Mouse (Mus musculus) forebrain, embryonic 16.5 days (tissue): ENCODE measurements around the gene Tnfrsf8. TPM values are rescaled to one million over a fixed set of nuclear protein-coding genes. Genes with fewer than 3 reads are reported as not detected.
A peak's percentile ranks its signal among the peaks of the same experiment; 100 is the strongest.

Experiments
- ATAC-seq: fragments of 200-750 bp; cut with Nextera tagmentation; 2 replicates; pipeline ENCODE4 v1.8.0; 2017; ENCODE audit warnings: mild to moderate bottlenecking, moderate library complexity
- H3K27ac ChIP-seq: fragments of 300-500 bp; sonication (generic); 2 replicates; pipeline ENCODE4 v1.5.1; 2014; ENCODE audit warnings: low read length, control low read depth
- H3K27me3 ChIP-seq: fragments of 300-500 bp; sonication (generic); replicated peaks from 2 replicates; pipeline ENCODE4 v1.6.1; 2014; ENCODE audit warnings: low read length; ENCODE audit not compliant: control insufficient read depth, insufficient read depth
- H3K36me3 ChIP-seq: fragments of 300-500 bp; sonication (generic); 2 replicates; pipeline ENCODE4 v1.6.1; 2014; ENCODE audit not compliant: control insufficient read depth, insufficient read depth
- H3K4me1 ChIP-seq: fragments of 300-500 bp; sonication (generic); replicated peaks from 2 replicates; pipeline ENCODE4 v1.6.1; 2014; ENCODE audit warnings: low read length; ENCODE audit not compliant: control insufficient read depth, insufficient read depth
- H3K4me2 ChIP-seq: fragments of 300-500 bp; sonication (generic); 2 replicates; pipeline ENCODE4 v1.6.1; 2014; ENCODE audit warnings: mild to moderate bottlenecking, low read length, control low read depth
- H3K4me3 ChIP-seq: fragments of 300-500 bp; sonication (generic); replicated peaks from 2 replicates; pipeline ENCODE4 v1.5.1; 2014; ENCODE audit warnings: mild to moderate bottlenecking, low read length, control low read depth
- H3K9ac ChIP-seq: fragments of 300-500 bp; sonication (generic); replicated peaks from 2 replicates; pipeline ENCODE4 v1.6.1; 2014; ENCODE audit warnings: low read depth, low read length, control low read depth
- H3K9me3 ChIP-seq: fragments of 300-500 bp; sonication (generic); 2 replicates; pipeline ENCODE4 v1.6.1; 2016; ENCODE audit warnings: low read length; ENCODE audit not compliant: control insufficient read depth
- WGBS: fragments of 180-500 bp; shearing (Covaris S2); extraction: QIAGEN DNeasy Blood & Tissue Kit; methylation state at CpG from one replicate; pipeline ENCODE4 v1.1.7; 2014; 5-methylcytosine and 5-hydroxymethylcytosine counted together
- polyA plus RNA-seq: library from polyadenylated mRNA; unstranded; fragments of >200 nt; fragmentation: Nextera tagmentation; extraction: Ambion mirVana; gene quantifications from 2 replicates; pipeline ENCODE4 v1.2.1, GENCODE M21; 2015

Gene Tnfrsf8
- polyA plus RNA-seq, 1 experiment from 2014 or later, result 0.81 TPM

- Histone ChIP-seq H3K4me2 (no peak overlapping the region), H3K9me3 (no peaks in the 10 kb centered on the region), H3K9ac (no peak overlapping the region), H3K4me3 (no peak overlapping the region), H3K27ac (no peak overlapping the region), H3K36me3 (no peaks in the 10 kb centered on the region), H3K4me1 (peaks cover 5% of the 10 kb centered on the region; the same call in 1 of the 2 replicates), H3K27me3 (peaks cover 12% of the 10 kb centered on the region; the same call in 1 of the 2 replicates)
- 80% methylated on average over 2 of the region's 2 CpGs for WGBS
- ATAC-seq, result no peak
Observed at GRCm38 (mm10) chr4:145247556-145247955, 67.4 kb downstream of the Tnfrsf8 start.

DNA sequence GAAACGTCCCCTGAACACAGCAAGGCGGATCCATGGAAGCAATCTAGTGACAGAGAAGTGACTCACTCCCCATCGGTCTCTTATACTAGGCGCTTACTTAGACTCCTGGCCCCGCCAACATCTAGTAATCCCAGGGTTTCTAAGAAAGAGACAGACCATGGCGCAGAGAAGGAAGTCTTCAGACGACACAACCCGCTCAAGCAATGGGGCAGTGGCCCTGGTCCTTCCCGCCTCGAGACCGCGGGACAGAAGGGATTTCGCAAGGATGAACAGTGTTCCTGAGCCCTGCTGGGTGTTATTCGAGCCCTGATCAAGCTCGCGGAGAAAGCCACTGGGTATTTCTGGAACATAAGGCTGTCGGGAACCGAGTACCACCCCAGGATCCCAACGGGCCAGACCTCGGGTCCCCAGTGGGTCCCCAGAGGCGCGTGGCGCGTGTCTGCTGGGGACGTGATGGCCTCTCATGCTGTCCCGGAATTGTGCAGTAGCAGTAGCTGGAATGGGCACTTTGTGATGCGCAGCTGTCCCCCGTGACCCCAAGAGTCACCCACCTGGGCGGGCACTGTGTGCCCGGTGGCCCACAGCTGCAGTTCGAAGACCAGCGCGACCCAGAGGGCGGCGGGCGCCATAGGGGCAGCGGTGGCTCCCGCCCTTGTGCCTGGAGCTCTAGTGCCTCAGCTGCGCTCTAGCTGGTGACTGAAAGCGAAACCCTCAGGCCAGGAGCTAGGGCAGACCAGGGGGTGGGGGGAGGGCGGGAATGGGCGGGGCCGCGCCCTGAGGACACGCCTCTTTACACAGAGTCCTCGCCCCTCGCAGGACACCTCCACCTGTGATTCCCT, 68.6 kb downstream of the Tnfrsf8 start, which contains the start of gene Tnfrsf1b:
Gene Tnfrsf1b (minus strand): TSS at position 698 of the 839 bp plus-strand sequence.
- H3K4me1 ChIP-seq, result peaks cover 5% of the 10 kb centered on the region; the same call in 1 of the 2 replicates
- no peak within 1 kb of the TSS for H3K27ac ChIP-seq
- H3K9ac ChIP-seq, result peak within 1 kb of the TSS; percentile 31
- H3K4me2 ChIP-seq, result peak within 1 kb of the TSS; percentile 54
- peaks cover 12% of the 10 kb centered on the region; the same call in 1 of the 2 replicates for H3K27me3 ChIP-seq
- WGBS, result under 1% methylated on average over 47 of the region's 47 CpGs
- H3K9me3 ChIP-seq, result no peaks in the 10 kb centered on the region
- ATAC-seq, result peak; percentile 61
- H3K36me3 ChIP-seq, result no peaks in the 10 kb centered on the region
- peak within 1 kb of the TSS; percentile 38 for H3K4me3 ChIP-seq

DNA sequence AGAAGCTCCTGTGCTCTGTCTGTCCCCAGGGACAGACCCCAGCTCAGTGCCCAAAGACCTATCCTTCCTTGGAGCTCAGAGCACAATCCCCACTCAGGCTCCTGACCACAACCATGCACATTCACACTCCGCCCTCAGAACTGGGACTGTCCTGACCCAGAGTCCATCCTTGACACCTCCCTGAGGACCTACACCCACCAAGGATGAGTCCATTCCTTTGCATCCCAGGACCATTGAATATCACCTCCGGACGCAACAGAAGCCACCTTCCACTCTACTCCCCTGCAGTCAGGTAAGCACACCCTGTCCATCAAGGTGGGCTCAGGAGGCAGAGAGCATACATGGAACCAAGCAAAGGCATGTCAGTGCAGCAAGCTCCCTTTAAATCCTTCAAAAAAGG, 69.4 kb downstream of the Tnfrsf8 start:
- H3K9ac ChIP-seq, result no peak overlapping the region
- WGBS, result 93% methylated on average over 3 of the region's 3 CpGs
- H3K4me1 ChIP-seq, result peaks cover 5% of the 10 kb centered on the region; the same call in 1 of the 2 replicates
- no peak overlapping the region for H3K4me2 ChIP-seq
- no peaks in the 10 kb centered on the region for H3K9me3 ChIP-seq
- no peak overlapping the region for H3K4me3 ChIP-seq
- no peaks in the 10 kb centered on the region for H3K36me3 ChIP-seq
- H3K27ac ChIP-seq, result no peak overlapping the region
- H3K27me3 ChIP-seq, result peaks cover 12% of the 10 kb centered on the region; the same call in 1 of the 2 replicates
- no peak for ATAC-seq

DNA sequence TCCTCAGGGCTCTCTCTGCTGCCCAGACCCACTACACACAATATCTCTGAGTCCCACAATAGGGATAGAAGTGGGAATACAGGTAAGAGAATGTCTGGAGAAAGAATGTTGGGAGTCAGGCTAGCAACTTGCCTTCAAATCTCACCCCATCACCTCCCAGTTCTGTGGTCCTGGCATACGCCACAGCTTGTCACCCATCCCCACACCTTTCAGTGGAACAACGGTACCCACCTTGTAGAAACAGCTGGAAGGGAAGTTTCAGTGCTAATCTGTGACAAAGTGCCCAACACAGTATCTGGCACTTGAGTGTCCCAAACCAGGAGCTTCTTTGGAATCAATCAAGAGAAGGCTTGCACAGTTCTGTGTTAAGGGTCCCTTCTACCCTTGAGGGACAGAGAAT, 70.3 kb downstream of the Tnfrsf8 start:
- no peak overlapping the region for H3K27ac ChIP-seq
- H3K4me2 ChIP-seq, result no peak overlapping the region
- no peak overlapping the region for H3K9ac ChIP-seq
- no peaks in the 10 kb centered on the region for H3K9me3 ChIP-seq
- no peak for ATAC-seq
- H3K4me3 ChIP-seq, result no peak overlapping the region
- peaks cover 5% of the 10 kb centered on the region; the same call in 1 of the 2 replicates for H3K4me1 ChIP-seq
- no peaks in the 10 kb centered on the region for H3K36me3 ChIP-seq
- H3K27me3 ChIP-seq, result peaks cover 12% of the 10 kb centered on the region; the same call in 1 of the 2 replicates
- WGBS, result 95% methylated on average over 2 of the region's 2 CpGs

- Histone ChIP-seq H3K9me3 (no peaks in the 10 kb centered on the region), H3K4me2 (no peak overlapping the region), H3K9ac (no peak overlapping the region), H3K4me1 (peaks cover 5% of the 10 kb centered on the region; the same call in 1 of the 2 replicates), H3K36me3 (no peaks in the 10 kb centered on the region), H3K27me3 (peaks cover 12% of the 10 kb centered on the region; the same call in 1 of the 2 replicates), H3K27ac (no peak overlapping the region), H3K4me3 (no peak overlapping the region)
- WGBS, result 70% methylated on average over 1 of the region's 1 CpGs
- ATAC-seq, result no peak
Observed at GRCm38 (mm10) chr4:145242719-145243350, 72.1 kb downstream of the Tnfrsf8 start.

DNA sequence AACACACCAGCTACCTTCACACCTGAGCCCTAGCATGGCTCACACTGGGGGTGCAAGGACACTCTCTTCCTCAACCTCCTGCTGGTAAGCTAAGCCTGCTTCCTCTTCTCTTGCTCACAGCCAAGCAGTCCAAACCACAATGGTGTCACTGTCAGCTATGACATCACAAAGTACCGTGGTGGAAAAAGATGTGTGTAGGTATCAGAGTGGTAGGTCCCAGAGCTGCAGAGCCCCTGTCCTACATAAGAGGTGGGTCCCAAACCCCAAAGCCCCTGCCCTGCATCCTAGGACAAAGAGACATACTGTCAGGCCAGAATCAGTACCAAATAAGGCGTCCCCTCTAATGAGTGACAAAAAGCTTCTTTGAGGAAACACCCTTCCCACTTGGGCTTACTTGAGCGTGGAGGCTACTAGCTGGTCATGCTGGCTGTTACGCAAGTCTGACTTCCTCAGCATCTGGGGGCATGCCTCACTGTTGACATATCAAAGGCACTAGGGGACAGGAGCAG, 74.2 kb downstream of the Tnfrsf8 start:
- no peak overlapping the region for H3K9ac ChIP-seq
- no peaks in the 10 kb centered on the region for H3K36me3 ChIP-seq
- no peak overlapping the region for H3K27ac ChIP-seq
- ATAC-seq, result no peak
- no peak overlapping the region for H3K4me2 ChIP-seq
- WGBS, result 85% methylated on average over 4 of the region's 4 CpGs
- H3K4me1 ChIP-seq, result no peaks in the 10 kb centered on the region
- no peaks in the 10 kb centered on the region for H3K9me3 ChIP-seq
- H3K4me3 ChIP-seq, result no peak overlapping the region
- H3K27me3 ChIP-seq, result peaks cover 4% of the 10 kb centered on the region; the same call in 1 of the 2 replicates

- no peaks in the 10 kb centered on the region for H3K27me3 ChIP-seq
- no peak overlapping the region for H3K4me2 ChIP-seq
- no peaks in the 10 kb centered on the region for H3K36me3 ChIP-seq
- 41% methylated on average over 4 of the region's 4 CpGs for WGBS
- no peak overlapping the region for H3K27ac ChIP-seq
- H3K4me1 ChIP-seq, result no peaks in the 10 kb centered on the region
- no peak for ATAC-seq
- no peak overlapping the region for H3K4me3 ChIP-seq
- H3K9me3 ChIP-seq, result no peaks in the 10 kb centered on the region
- no peak overlapping the region for H3K9ac ChIP-seq
Observed at GRCm38 (mm10) chr4:145239049-145239830, 75.7 kb downstream of the Tnfrsf8 start.

DNA sequence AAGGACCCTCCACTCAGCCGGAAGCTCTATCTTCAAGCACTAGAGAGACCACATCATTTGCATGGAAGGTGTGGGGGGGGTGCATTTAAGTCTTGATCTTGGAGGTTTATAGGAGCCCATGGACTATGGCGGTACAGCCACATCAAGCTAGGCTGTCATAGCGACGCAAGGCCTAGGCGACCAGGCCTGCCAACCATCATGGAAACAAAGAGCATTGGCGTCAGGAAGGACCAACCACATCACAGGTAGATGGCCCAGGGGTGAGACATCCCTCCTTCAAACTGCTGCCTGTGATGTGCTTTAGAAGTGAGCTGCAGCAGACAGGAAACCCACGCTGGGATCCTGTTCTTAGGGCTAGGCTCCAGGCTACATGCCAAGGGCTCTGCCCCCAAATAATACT, 78.9 kb downstream of the Tnfrsf8 start:
- Histone ChIP-seq H3K9ac (no peak overlapping the region), H3K4me2 (no peak overlapping the region), H3K27ac (no peak overlapping the region), H3K36me3 (no peaks in the 10 kb centered on the region), H3K4me3 (no peak overlapping the region), H3K9me3 (no peaks in the 10 kb centered on the region), H3K4me1 (no peaks in the 10 kb centered on the region), H3K27me3 (no peaks in the 10 kb centered on the region)
- WGBS, result 92% methylated on average over 7 of the region's 7 CpGs
- ATAC-seq, result no peak
